Mouse (Mus musculus): ENCODE measurements at regions not wholly inside any gene's neighbourhood (a gene's known extent, or its start where the extent isn't known, plus 50 kb on each side); places are given as distances from the start of the nearest gene placed in this dataset.

DNA sequence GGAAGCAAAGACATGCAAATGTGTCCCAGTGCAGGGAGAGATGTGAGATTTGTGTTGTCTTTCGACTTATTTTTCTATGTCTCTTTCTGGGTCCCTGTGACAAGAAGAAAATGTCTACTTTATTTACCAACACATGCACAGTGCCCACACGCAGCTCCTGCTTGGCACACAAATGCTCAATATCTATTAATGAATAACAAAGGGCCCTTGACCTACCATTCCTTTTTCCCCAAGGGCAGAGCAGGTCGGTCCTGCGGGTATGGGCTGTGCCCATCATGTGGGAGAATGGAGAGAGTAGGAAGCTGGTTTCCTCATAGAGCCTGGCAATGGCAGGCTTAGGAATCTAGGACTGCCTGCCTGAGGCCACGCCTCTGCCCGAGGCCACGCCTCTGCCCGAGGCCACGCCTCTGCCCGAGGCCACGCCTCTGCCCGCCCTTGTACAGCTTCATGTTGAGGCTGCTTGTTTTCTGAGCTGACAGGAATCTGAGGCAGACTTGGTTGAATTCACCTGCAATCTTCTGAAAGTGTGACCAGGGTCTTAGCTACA lies 98.8 kb upstream of the Ankrd28 start:
- no peaks in the 10 kb centered on the region for H3K27me3 ChIP-seq (replicated peaks)
- H3K36me3 ChIP-seq, result no peaks in the 10 kb centered on the region
- peaks cover 27% of the 10 kb centered on the region for H3K4me1 ChIP-seq (replicated peaks)
- WGBS, result 52% methylated on average over 12 of the region's 12 CpGs
- H3K4me2 ChIP-seq, result no peak overlapping the region
- no peak overlapping the region for H3K4me3 ChIP-seq
- H3K9ac ChIP-seq, result no peak overlapping the region
- H3K9me3 ChIP-seq (replicated peaks), result peaks cover 13% of the 10 kb centered on the region
- no peak overlapping the region for H3K27ac ChIP-seq (ENCODE audit: poor library complexity, severe bottlenecking)
- ATAC-seq (ENCODE audit: insufficient number of reproducible peaks, low FRiP score), result no peak

DNA sequence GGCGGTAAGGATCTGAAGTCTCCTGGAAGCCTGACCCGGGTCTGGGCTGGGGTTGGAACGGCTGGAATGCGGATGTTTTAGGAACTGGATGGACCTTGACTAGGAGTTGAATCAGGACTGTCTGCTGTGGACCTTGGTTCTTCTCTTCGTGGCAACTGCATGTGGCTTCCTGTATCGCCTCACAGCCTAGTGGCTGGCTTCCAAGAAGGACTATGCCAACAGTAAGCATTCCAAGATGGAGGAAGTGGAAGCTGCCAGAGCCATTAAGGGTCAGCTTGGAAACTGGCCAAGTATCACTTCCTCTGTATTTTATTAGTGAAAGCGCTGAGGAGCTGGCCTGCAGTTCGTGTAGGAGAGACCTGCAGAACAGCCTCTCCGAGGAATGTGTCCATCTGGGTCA lies 98.4 kb upstream of the Galnt15 start:
- WGBS, result 44% methylated on average over 9 of the region's 9 CpGs
- ATAC-seq (ENCODE audit: insufficient number of reproducible peaks, low FRiP score), result peak; percentile 71
- Histone ChIP-seq H3K36me3 (no peaks in the 10 kb centered on the region), H3K9ac (no peak overlapping the region), H3K9me3 (replicated peaks) (peaks cover 10% of the 10 kb centered on the region), H3K27ac (ENCODE audit: poor library complexity, severe bottlenecking) (peak overlapping the region; percentile 75; the same call in 1 of the 2 replicates), H3K4me3 (no peak overlapping the region), H3K4me1 (replicated peaks) (peaks cover 31% of the 10 kb centered on the region), H3K4me2 (peak overlapping the region; percentile 36), H3K27me3 (replicated peaks) (no peaks in the 10 kb centered on the region)

GRCm38 (mm10) chr14:31931971-31932370 lies 96.8 kb upstream of the Galnt15 start:
- ATAC-seq (ENCODE audit: insufficient number of reproducible peaks, low FRiP score), result no peak
- Histone ChIP-seq H3K9ac (no peak overlapping the region), H3K4me1 (replicated peaks) (peaks cover 31% of the 10 kb centered on the region), H3K27me3 (replicated peaks) (no peaks in the 10 kb centered on the region), H3K4me2 (no peak overlapping the region), H3K9me3 (replicated peaks) (0 out of 2 replicates have a peak, but pooled peaks cover 2% of the 10 kb centered on the region), H3K4me3 (no peak overlapping the region), H3K36me3 (no peaks in the 10 kb centered on the region), H3K27ac (ENCODE audit: poor library complexity, severe bottlenecking) (no peak overlapping the region)
- 65% methylated on average over 5 of the region's 5 CpGs for WGBS

DNA sequence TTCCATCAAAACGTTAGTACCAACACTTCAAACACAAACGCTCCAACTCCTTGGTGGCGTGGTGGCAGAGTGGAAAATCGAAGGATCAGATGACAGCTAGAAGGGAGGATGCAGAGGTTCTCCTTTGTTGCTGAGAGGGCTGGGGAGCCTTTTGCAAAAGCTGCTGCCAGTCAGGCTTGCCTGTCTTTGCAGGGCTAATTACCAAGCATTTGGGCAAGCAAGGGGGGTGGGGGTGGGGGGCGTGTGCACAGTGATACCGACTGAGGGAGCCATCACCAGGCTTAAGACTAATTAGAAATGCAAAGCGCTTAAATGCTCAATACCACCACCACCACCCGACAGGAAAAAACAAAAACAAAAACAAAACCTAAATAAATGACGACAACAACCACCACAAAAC lies 95.3 kb upstream of the Galnt15 start:
- ATAC-seq (ENCODE audit: insufficient number of reproducible peaks, low FRiP score), result no peak
- H3K36me3 ChIP-seq, result no peaks in the 10 kb centered on the region
- 0 out of 2 replicates have a peak, but pooled peaks cover 2% of the 10 kb centered on the region for H3K9me3 ChIP-seq (replicated peaks)
- no peaks in the 10 kb centered on the region for H3K27me3 ChIP-seq (replicated peaks)
- peak overlapping the region; percentile 82 for H3K4me2 ChIP-seq
- H3K4me1 ChIP-seq (replicated peaks), result peaks cover 31% of the 10 kb centered on the region
- WGBS, result 7% methylated on average over 9 of the region's 9 CpGs
- no peak overlapping the region for H3K27ac ChIP-seq (ENCODE audit: poor library complexity, severe bottlenecking)
- peak overlapping the region; percentile 62; the same call in 1 of the 2 replicates for H3K9ac ChIP-seq
- peak overlapping the region; percentile 48 for H3K4me3 ChIP-seq

DNA sequence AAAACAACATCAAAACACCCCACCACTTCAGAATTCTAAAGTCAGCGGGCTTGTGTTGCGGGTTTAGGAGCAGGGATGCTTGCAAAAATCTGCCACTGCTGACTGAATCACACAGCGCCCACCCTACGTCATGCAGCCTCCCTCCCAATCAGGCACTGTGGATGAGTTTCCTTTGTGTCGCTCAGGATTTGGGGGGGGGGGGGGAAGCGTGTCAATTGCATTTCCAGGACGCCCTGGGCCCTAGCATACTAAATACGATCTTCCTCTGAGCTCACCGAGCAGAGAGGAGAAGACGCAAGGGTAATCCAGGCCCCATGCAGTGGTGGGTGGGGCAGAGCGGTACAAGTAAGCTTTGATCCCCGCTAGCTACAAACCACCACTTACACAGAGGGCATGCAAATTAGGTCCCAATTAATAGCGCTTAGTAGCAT lies 94.9 kb upstream of the Galnt15 start:
- H3K9ac ChIP-seq, result peak overlapping the region; percentile 62
- no peaks in the 10 kb centered on the region for H3K27me3 ChIP-seq (replicated peaks)
- 0 out of 2 replicates have a peak, but pooled peaks cover 2% of the 10 kb centered on the region for H3K9me3 ChIP-seq (replicated peaks)
- peak; percentile 29; the same call in 1 of the 2 replicates for ATAC-seq (ENCODE audit: insufficient number of reproducible peaks, low FRiP score)
- peak overlapping the region; percentile 48 for H3K4me3 ChIP-seq
- 3% methylated on average over 13 of the region's 13 CpGs for WGBS
- peak overlapping the region; percentile 82 for H3K4me2 ChIP-seq
- peaks cover 31% of the 10 kb centered on the region for H3K4me1 ChIP-seq (replicated peaks)
- H3K27ac ChIP-seq (ENCODE audit: poor library complexity, severe bottlenecking), result no peak overlapping the region
- no peaks in the 10 kb centered on the region for H3K36me3 ChIP-seq

DNA sequence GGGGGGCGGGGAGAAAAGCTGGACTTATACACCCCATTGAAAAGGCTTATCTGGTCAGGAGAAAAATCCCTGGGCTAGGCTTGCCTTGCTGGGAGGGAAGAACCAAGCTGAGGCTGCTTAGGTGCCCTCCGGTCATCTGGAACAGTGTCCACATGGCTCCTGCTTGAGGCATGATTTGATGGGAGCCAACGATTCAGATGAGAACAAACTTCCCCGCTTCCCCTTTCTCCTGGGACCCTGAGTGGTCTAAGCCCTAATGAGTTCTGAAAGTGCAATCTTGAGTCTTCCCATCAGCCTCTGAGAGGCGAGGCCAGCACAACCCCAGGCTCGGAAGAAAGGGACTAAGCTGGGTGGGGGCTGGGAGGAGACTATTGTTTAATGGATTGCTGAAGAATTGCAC lies 94.5 kb upstream of the Galnt15 start:
- H3K4me1 ChIP-seq (replicated peaks), result peaks cover 30% of the 10 kb centered on the region
- H3K36me3 ChIP-seq, result no peaks in the 10 kb centered on the region
- peak overlapping the region; percentile 48 for H3K4me3 ChIP-seq
- H3K4me2 ChIP-seq, result peak overlapping the region; percentile 82
- WGBS, result 1% methylated on average over 5 of the region's 6 CpGs
- H3K9me3 ChIP-seq (replicated peaks), result 0 out of 2 replicates have a peak, but pooled peaks cover 1% of the 10 kb centered on the region
- H3K27me3 ChIP-seq (replicated peaks), result no peaks in the 10 kb centered on the region
- 0 out of 2 replicates have a peak, but pooled peaks have one; percentile 42 for ATAC-seq (ENCODE audit: insufficient number of reproducible peaks, low FRiP score)
- H3K27ac ChIP-seq (ENCODE audit: poor library complexity, severe bottlenecking), result peak overlapping the region; percentile 30; the same call in 1 of the 2 replicates
- H3K9ac ChIP-seq, result peak overlapping the region; percentile 62

GRCm38 (mm10) chr14:31934771-31935170 lies 94.0 kb upstream of the Galnt15 start:
- Histone ChIP-seq H3K27ac (ENCODE audit: poor library complexity, severe bottlenecking) (no peak overlapping the region), H3K9me3 (replicated peaks) (no peaks in the 10 kb centered on the region), H3K9ac (no peak overlapping the region), H3K4me1 (replicated peaks) (peaks cover 27% of the 10 kb centered on the region), H3K4me2 (peak overlapping the region; percentile 82), H3K36me3 (no peaks in the 10 kb centered on the region), H3K4me3 (no peak overlapping the region; the same call in 1 of the 2 replicates), H3K27me3 (replicated peaks) (no peaks in the 10 kb centered on the region)
- ATAC-seq (ENCODE audit: insufficient number of reproducible peaks, low FRiP score), result no peak
- 20% methylated on average over 3 of the region's 3 CpGs for WGBS

GRCm38 (mm10) chr14:31935411-31935810 lies 93.4 kb upstream of the Galnt15 start:
- H3K9ac ChIP-seq, result no peak overlapping the region
- peaks cover 20% of the 10 kb centered on the region for H3K4me1 ChIP-seq (replicated peaks)
- H3K27ac ChIP-seq (ENCODE audit: poor library complexity, severe bottlenecking), result no peak overlapping the region
- H3K4me2 ChIP-seq, result no peak overlapping the region
- no peak for ATAC-seq (ENCODE audit: insufficient number of reproducible peaks, low FRiP score)
- no peaks in the 10 kb centered on the region for H3K9me3 ChIP-seq (replicated peaks)
- no peak overlapping the region for H3K4me3 ChIP-seq
- H3K27me3 ChIP-seq (replicated peaks), result no peaks in the 10 kb centered on the region
- H3K36me3 ChIP-seq, result no peaks in the 10 kb centered on the region
- 48% methylated on average over 3 of the region's 3 CpGs for WGBS

DNA sequence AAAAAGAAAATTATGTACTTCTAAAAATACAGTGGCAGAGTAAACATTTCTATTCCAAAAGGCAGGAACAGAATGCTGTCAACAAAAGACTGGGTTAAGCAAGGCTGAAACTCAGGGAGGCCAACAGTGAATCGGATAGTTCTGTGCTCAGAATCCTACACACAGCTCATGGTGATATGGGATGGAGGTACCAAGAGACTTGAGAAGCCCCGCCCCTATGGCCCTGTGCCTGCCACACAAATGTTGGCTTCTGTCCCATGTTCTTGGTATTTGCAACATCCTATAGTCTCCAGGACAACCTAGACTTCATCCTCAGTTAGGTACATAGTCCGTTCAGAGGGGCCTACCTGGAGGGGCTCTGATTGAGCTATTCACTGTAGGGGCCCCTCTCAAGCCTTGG lies 92.2 kb upstream of the Galnt15 start:
- H3K27ac ChIP-seq (ENCODE audit: poor library complexity, severe bottlenecking), result no peak overlapping the region
- no peak for ATAC-seq (ENCODE audit: insufficient number of reproducible peaks, low FRiP score)
- H3K4me2 ChIP-seq, result no peak overlapping the region
- 76% methylated on average over 3 of the region's 3 CpGs for WGBS
- H3K9ac ChIP-seq, result no peak overlapping the region
- H3K36me3 ChIP-seq, result no peaks in the 10 kb centered on the region
- H3K27me3 ChIP-seq (replicated peaks), result no peaks in the 10 kb centered on the region
- H3K9me3 ChIP-seq (replicated peaks), result no peaks in the 10 kb centered on the region
- H3K4me1 ChIP-seq (replicated peaks), result peaks cover 15% of the 10 kb centered on the region
- no peak overlapping the region for H3K4me3 ChIP-seq

GRCm38 (mm10) chr14:31940900-31941299 lies 87.9 kb upstream of the Galnt15 start:
- ATAC-seq (ENCODE audit: insufficient number of reproducible peaks, low FRiP score), result no peak
- Histone ChIP-seq H3K4me2 (no peak overlapping the region), H3K36me3 (no peaks in the 10 kb centered on the region), H3K4me3 (no peak overlapping the region), H3K4me1 (replicated peaks) (peaks cover 16% of the 10 kb centered on the region), H3K27me3 (replicated peaks) (no peaks in the 10 kb centered on the region), H3K27ac (ENCODE audit: poor library complexity, severe bottlenecking) (no peak overlapping the region), H3K9me3 (replicated peaks) (no peaks in the 10 kb centered on the region), H3K9ac (no peak overlapping the region)
- 85% methylated on average over 6 of the region's 6 CpGs for WGBS

DNA sequence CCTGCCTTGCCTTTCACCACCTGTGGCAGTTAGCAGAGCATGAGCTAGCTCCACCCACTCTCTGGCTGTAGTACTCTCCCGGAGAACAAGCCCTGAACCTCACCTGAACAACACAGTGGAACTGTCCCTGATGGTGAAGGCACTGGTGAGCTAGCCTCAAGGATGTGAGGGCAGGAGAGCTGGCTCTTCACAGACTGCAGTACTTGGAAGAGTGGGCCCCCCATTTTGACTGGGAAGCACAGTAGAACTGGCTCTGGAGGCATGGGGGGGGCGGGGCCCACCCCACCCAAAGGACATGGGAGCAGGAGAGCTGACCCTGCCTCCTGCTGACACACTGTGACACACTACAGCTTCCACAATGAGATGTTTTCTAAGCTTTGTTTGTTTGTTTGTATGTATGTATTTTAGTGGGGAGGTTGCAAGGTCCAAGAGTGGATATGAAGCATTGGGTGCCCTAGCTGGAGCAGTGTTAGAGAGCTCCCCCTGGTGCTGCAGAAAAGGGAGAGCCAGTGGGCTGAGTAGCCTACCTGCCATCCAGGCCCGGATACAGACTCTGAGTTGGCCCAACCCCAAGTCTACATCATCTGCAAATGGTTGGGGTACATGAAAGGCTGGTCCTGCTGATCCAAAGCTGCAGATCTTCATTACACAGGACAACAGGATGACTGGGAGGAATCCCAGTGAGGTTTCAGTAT lies 86.4 kb upstream of the Galnt15 start:
- Histone ChIP-seq H3K27ac (ENCODE audit: poor library complexity, severe bottlenecking) (no peak overlapping the region), H3K9ac (no peak overlapping the region), H3K9me3 (replicated peaks) (no peaks in the 10 kb centered on the region), H3K36me3 (no peaks in the 10 kb centered on the region), H3K4me3 (no peak overlapping the region), H3K4me2 (no peak overlapping the region), H3K27me3 (replicated peaks) (no peaks in the 10 kb centered on the region), H3K4me1 (replicated peaks) (peaks cover 21% of the 10 kb centered on the region)
- ATAC-seq (ENCODE audit: insufficient number of reproducible peaks, low FRiP score), result no peak
- 70% methylated on average over 3 of the region's 3 CpGs for WGBS
